Mouse (Mus musculus) stomach, postnatal 0 days (tissue): ENCODE data around the gene Nrip2.

ENCODE experiments used
- CTCF ChIP-seq: IDR thresholded peaks from 2 replicates; pipeline ENCODE4 v1.5.1; 2016; ENCODE audit warnings: antibody characterized with exemption, low read depth, mild to moderate bottlenecking, moderate library complexity
- EP300 ChIP-seq: optimal IDR thresholded peaks from 2 replicates; pipeline ENCODE3; 2016; ENCODE audit warnings: antibody characterized with exemption

DNA sequence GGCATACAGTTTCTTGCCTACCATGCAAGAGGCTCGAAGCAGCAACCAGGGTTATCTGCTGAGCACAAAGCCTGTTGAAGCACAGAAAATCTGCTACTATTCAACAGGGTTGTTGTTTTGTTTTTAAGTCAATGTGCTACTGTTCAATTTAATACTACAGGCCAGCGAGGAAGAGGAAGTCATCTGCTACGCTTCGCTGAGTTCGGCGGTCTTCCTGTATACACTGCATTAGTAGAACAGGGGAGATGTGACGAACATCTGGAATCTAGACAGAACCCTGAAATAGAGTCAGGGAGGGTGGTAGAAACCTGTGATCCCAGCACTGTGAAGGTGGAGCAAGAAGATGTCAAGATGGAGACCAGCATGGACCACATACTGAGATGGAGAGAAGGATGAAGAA is 15.3 kb upstream of the Nrip2 start:
- no peak for TF ChIP-seq CTCF
- TF ChIP-seq EP300 = no peak
